Mouse (Mus musculus): ENCODE data around the gene Atf7. TPM values are rescaled to one million over a fixed set of nuclear protein-coding genes. Genes with fewer than 3 reads are reported as not detected.

Gene Atf7
- total RNA-seq, 2 experiments from 2014 or later, result 23.6 to 123 TPM

DNA sequence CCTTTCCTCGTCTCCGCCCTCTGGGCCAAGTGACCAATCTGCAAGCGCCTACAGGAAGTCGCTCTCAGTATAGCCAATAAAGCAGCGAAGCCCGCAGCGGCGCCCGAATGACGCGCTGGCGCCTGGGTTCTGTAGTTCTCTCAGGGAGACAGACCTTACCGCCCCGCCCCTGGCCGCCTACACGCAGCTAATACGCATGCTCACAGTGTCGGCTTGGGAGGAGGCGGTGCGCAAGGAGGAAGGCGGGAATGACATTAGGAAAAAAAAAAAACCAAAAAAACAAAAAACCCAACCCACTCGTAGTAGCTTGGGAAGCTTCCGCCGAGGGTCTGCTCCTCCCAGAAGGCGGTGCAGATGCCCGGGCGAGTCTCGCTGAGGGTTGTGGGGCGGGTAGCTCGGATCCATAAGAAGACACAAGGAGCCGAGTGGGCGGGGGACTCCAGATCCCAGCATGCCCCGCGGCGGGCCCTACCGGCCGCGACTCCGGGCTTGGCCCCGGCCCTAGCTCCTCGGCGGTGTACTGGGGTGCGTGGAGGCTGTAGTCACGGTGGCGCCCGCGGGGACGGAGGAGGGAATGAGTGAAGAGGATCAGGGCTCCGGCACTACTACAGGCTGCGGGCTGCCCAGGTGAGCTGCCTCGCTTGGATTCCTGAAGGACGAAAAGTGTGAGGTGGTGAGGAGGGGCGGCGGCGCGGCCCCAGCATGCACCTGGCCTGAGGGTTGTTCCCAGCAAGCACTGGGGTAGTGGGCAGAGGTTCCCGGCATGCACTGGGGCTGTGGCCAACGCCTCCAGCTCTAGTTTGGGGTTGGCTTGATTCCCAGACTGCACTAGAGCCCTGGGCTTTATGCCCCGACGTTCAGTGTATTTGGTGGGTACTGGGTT is 107.0 kb downstream of the Atf7 start, which contains the start of gene Tarbp2:
Gene Tarbp2, plus strand, starts transcription at position 217 of the 883 bp plus-strand sequence.
- peak; percentile 81 for ATAC-seq (ENCODE audit: poor library complexity, severe bottlenecking)

GRCm38 (mm10) chr15:102517631-102517975 is 107.7 kb downstream of the Atf7 start:
- ATAC-seq (ENCODE audit: poor library complexity, severe bottlenecking), result no peak

GRCm38 (mm10) chr15:102516728-102517404 is 108.4 kb downstream of the Atf7 start, which contains the start of gene Map3k12:
TSS of gene Map3k12 (minus strand) at chr15:102517064.
- no peak for ATAC-seq (ENCODE audit: poor library complexity, severe bottlenecking)

DNA sequence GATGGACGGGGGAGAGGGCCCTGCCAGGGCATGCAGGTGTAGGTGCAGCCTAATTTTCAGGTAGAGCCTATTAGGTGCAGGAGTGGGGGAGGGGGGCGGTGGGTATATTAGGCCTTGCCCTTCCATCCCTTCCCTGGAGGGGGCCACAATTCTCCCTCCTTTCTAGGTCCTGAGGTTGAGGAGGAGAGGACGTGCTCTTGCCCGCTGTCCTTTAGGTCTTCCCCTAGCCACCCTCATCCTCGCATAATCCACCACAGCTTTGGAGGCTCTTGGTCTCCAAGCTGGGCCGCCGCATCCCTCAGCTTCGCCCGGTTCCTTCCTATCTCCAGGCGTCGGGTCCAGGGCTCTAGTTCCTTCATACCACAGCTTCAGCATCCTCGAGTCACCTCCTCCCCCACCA is 109.0 kb downstream of the Atf7 start:
- no peak for ATAC-seq (ENCODE audit: poor library complexity, severe bottlenecking)

- ATAC-seq (ENCODE audit: poor library complexity, severe bottlenecking), result no peak
These were observed 109.5 kb downstream of the Atf7 start for GRCm38 (mm10) chr15:102515791-102516190.

GRCm38 (mm10) chr15:102515261-102515660 is 110.0 kb downstream of the Atf7 start:
- ATAC-seq (ENCODE audit: poor library complexity, severe bottlenecking), result no peak

DNA sequence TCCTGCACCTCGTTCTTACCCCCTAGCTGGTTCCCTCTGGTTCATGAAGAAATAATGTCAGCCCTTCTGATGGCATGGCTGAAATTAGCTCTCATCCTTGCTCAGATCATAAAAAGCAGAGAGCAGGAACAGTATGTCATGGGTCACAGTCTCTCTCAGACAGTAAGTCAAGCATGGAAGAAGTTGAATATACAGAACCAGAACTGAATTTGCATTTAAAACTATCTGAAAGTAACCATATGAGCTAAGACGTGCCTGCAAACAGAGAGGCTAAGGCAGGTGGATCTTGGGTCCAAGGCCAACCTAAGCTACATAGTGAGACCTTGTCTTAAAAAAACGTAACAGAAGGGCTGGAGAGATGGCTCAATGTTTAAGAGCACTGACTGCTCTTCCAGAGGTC is 112.3 kb downstream of the Atf7 start:
- no peak for ATAC-seq (ENCODE audit: poor library complexity, severe bottlenecking)

DNA sequence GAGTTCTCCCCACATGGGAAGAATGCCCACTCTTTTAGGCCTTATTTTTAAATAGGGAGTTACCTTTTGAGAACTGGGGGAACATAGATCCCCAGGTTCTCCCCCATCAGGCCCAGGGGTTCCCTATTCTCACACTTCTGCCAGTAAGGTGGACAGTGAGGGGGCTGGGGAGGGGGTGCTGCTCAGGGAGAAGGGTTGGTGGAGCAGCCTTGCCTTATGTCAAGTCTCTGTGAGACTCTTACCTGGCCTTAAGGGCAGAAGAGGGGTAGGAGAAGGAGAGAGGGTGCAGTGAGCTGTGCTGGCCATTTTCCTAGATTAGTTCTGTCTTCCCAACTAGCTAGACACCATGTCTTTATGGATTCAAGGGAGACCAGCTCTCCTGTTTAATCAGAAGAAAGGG is 112.8 kb downstream of the Atf7 start:
- ATAC-seq (ENCODE audit: poor library complexity, severe bottlenecking), result no peak

- ATAC-seq (ENCODE audit: poor library complexity, severe bottlenecking), result no peak
These were observed 113.3 kb downstream of the Atf7 start for GRCm38 (mm10) chr15:102512010-102512409.

DNA sequence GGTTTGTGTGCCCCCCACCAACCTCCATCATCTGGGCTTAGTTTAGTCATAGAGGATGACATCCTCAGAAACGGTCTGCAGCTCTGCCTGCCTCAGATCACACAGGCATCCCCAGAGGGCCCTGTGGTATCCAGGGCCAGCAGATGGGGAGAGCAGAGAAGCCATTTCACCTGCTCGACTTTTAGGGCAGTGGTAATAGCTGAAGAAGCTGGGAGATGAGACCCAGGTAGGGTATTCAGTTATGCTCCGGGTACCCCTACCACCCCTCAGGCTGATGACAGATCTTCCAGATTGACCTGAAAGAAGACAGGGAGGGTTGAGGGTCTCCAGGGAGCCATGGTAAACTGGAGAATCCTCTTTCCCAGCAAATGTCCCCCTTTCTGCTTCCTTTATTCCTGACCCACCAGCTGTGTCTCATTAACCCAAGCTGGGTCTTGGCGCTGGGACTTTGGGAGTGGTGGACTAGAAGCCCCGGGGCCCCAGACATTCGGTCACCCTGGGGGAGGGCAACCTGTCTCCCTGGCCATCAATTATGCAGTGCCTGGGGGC is 113.9 kb downstream of the Atf7 start:
- no peak for ATAC-seq (ENCODE audit: poor library complexity, severe bottlenecking)

DNA sequence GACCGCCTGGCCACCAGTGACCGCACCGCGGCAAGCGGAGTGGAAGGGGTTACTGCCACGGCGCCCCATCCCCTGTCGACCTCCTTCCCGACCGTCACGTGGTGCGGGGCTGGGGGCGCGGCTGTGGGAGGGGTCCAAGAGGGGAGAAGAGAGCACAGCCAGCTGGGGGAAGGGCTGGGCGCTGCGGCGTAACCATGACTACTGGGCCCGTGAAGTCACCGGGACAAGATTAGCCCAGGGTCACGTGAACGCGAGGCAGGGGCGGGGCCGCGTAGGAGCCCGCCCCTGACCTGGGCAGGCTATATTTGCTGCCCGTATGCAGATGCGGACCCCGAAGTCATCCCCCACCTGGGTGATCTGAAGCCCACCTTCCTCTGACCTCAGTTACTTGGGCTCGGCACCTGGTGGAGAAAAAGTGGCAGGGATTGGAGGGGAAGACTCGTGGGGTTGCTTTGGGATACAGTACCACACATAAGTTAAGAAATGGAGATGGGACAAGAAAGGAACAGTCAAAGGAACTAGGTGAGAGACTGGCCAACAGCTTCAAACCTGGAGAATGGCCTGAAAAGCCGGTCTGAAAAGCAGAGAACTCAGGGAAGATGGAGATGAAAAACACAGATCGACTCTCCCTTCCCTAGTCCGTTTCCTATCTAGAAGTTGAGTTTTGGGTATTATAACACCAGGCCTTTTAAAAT is 114.5 kb downstream of the Atf7 start:
- peak; percentile 89 for ATAC-seq (ENCODE audit: poor library complexity, severe bottlenecking)

DNA sequence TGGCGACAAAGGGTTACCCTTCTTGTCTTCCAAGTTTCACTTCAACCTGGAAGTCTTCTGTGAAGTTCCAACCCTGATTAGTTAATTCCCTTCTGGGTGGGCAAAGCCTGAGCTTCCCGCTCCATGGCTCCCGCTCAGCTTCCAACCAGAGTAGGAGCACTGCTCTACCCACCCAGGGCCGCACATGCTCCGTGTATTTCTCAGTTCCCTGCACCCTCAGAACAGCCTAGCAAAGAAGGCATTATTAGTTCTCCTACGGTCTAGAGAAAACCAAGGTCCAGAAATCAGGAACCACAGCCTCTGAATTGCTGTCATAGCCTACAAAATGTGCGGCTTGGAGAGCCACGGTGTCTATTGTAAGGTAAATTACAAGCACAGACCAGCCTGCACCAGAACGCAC is 115.2 kb downstream of the Atf7 start:
- ATAC-seq (ENCODE audit: poor library complexity, severe bottlenecking), result peak; percentile 30

DNA sequence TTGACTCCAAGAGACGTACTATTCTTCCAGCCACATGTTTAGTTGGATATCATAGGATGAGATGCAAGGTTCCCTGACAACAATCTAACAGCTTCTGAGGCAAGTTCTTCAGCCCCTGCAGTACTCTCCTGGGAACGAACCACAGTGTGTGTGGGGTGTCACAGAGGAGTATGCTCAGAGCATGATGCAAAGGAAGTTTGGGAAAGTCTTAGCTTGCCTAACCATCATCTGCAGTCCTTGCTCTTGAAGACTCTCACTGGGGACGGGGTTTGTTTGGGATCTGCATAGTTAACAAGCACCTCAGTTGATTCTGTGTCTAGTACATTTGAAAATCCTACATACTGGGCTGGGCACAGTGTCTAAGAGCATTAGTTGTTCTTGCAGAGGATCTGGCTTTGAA is 116.9 kb downstream of the Atf7 start:
- ATAC-seq (ENCODE audit: poor library complexity, severe bottlenecking), result no peak

DNA sequence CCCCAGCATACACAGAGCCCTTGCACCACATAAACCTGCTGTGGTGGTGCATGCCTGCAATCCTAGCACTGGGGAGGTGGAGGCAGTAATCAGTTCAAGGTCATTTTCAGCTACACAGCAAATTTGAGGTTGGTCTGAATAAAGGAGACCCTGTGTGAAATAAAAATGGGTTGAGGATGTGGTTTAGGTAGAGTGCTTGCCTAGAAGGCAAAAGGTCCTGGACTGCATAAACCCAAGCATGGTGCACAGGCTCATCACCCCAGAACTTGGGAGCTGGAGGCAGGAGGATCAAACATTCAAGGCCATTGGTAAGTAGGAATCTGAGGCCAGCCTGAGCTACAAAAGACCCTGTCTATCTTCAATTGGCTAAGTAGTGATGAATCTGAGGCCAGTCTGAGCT is 117.7 kb downstream of the Atf7 start:
- ATAC-seq (ENCODE audit: poor library complexity, severe bottlenecking), result no peak

DNA sequence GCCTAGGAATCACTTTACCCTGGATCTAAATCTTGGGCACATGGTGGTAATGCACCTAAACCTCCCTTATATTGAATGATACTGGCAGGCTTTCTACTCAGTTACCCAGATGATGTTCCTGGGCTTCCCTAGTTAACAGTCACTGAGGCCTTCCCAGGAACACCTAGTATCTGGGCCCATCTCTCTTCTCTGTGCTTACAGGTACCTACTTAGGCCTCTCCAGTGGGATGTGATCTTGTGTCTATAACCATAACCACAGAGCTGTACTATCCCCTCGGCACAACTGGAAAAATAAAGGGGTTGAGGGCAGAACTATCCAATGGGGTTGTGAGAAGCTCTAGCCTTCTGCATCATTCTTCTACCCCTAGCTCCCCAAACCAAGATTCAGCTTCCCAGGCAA is 118.4 kb downstream of the Atf7 start:
- ATAC-seq (ENCODE audit: poor library complexity, severe bottlenecking), result no peak

DNA sequence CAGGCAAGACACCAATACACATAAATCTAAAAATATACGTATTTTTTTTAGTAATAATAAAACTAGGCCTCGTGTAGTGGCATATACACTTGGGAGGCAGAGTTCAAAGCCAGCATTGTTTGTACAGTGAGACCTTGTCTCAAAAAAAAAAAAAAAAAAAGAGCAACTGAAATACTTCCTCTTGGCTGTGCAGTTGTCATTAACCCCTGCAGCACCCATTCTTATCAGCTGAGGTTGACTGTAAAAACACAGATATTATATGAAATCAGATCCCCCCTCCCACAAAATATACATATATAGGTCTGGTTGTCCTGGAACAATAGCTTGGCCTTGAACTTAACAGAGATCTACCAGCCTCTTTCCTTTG is 118.8 kb downstream of the Atf7 start:
- no peak for ATAC-seq (ENCODE audit: poor library complexity, severe bottlenecking)

GRCm38 (mm10) chr15:102505770-102506463 is 119.3 kb downstream of the Atf7 start:
- ATAC-seq (ENCODE audit: poor library complexity, severe bottlenecking), result no peak

GRCm38 (mm10) chr15:102505073-102505769 is 120.0 kb downstream of the Atf7 start:
- no peak for ATAC-seq (ENCODE audit: poor library complexity, severe bottlenecking)

- no peak for ATAC-seq (ENCODE audit: poor library complexity, severe bottlenecking)
These were observed 121.1 kb downstream of the Atf7 start for GRCm38 (mm10) chr15:102503924-102504782.

Data from megakaryocyte, adult 5-6 weeks (primary cell).